Mouse (Mus musculus) kidney, adult 9 months (tissue): ENCODE results near the gene Afmid.

Experiments
- DNase-seq: peaks from one replicate; pipeline ENCODE4 v3.0.0; 2022

Gene Afmid

GRCm38 (mm10) chr11:117886000-117886399 lies 60.3 kb downstream of the Afmid start:
- DNase-seq, result no peak

GRCm38 (mm10) chr11:117888168-117888852 lies 62.6 kb downstream of the Afmid start:
- no peak for DNase-seq

- DNase-seq, result no peak
Measured at GRCm38 (mm10) chr11:117888853-117889822, 63.4 kb downstream of the Afmid start.
